Mouse (Mus musculus) right cerebral cortex, postnatal 25 days (tissue): ENCODE results near the gene St13.

Source experiments
- DNase-seq: peaks from one replicate; pipeline ENCODE4 v3.0.0; 2022

St13 gene

GRCm38 (mm10) chr15:81313928-81314327, 85.9 kb downstream of the St13 start:
- DNase-seq = no peak
